Mouse (Mus musculus) bone marrow macrophage, adult 2 months (primary cell): ENCODE measurements around the gene Rln3. TPM values are rescaled to one million over a fixed set of nuclear protein-coding genes. Genes with fewer than 3 reads are reported as not detected.
"Not testable (repeated sequence)": the region's sequence is repeated elsewhere in the genome, so short reads cannot be mapped to it uniquely, and the experiment has no call there.

Experiments
- H3K27ac ChIP-seq: 2 replicates; pipeline ENCODE4 v1.5.1; 2012; ENCODE audit warnings: low read depth, low read length; ENCODE audit not compliant: insufficient read depth
- H3K4me1 ChIP-seq: 2 replicates; pipeline ENCODE4 v1.6.1; 2012; ENCODE audit warnings: low read length; ENCODE audit not compliant: control insufficient read depth, insufficient read depth
- H3K4me3 ChIP-seq: 2 replicates; pipeline ENCODE4 v1.5.1; 2012; ENCODE audit warnings: mild to moderate bottlenecking, low read length, moderate library complexity; ENCODE audit not compliant: insufficient read depth
- CTCF ChIP-seq: IDR thresholded peaks from 2 replicates; pipeline ENCODE4 v1.5.1; 2012; ENCODE audit warnings: low read depth, mild to moderate bottlenecking, low read length, moderate library complexity
- POLR2A ChIP-seq: IDR thresholded peaks from 2 replicates; pipeline ENCODE4 v1.6.1; 2012; ENCODE audit warnings: mild to moderate bottlenecking, low read depth, low read length, borderline replicate concordance
- polyA plus RNA-seq: library from polyadenylated mRNA; stranded (reverse); fragments of >200 nt; gene quantifications from 2 replicates; pipeline ENCODE4 v1.2.4, GENCODE M21; 2012; ENCODE audit not compliant: missing spikeins, insufficient read depth, insufficient read length

Gene Rln3
- polyA plus RNA-seq, 1 experiment = not detected

GRCm38 (mm10) chr8:84010625-84011611, 33.9 kb downstream of the Rln3 start:
- peaks cover 9% of the 10 kb centered on the region for H3K4me1 ChIP-seq
- H3K27ac ChIP-seq = no peak overlapping the region
- TF ChIP-seq CTCF (no peak), POLR2A (no peak)
- H3K4me3 ChIP-seq = peak overlapping the region; percentile 55

GRCm38 (mm10) chr8:84009876-84010275, 34.9 kb downstream of the Rln3 start:
- no peak for TF ChIP-seq POLR2A
- TF ChIP-seq CTCF = peak; percentile 85
- H3K4me1 ChIP-seq = peaks cover 16% of the 10 kb centered on the region
- no peak overlapping the region for H3K27ac ChIP-seq
- H3K4me3 ChIP-seq = no peak overlapping the region

GRCm38 (mm10) chr8:84008362-84008761, 36.4 kb downstream of the Rln3 start:
- TF ChIP-seq POLR2A = no peak
- no peak for TF ChIP-seq CTCF
- H3K4me3 ChIP-seq = no peak overlapping the region
- H3K27ac ChIP-seq = no peak overlapping the region
- peaks cover 21% of the 10 kb centered on the region for H3K4me1 ChIP-seq

- H3K4me3 ChIP-seq = not testable (repeated sequence)
- peaks cover 17% of the 10 kb centered on the region for H3K4me1 ChIP-seq
- H3K27ac ChIP-seq = peak overlapping the region; percentile 95
These were observed 39.3 kb downstream of the Rln3 start for GRCm38 (mm10) chr8:84005502-84005901.

- TF ChIP-seq POLR2A (0 out of 2 replicates have a peak, but pooled peaks have one; percentile 50), CTCF (no peak)
- Histone ChIP-seq H3K4me3 (peak overlapping the region; percentile 69), H3K27ac (peak overlapping the region; percentile 95), H3K4me1 (peaks cover 17% of the 10 kb centered on the region)
These were observed 40.1 kb downstream of the Rln3 start for GRCm38 (mm10) chr8:84004533-84005201.

- H3K27ac ChIP-seq = peak overlapping the region; percentile 75; the same call in 1 of the 2 replicates
- TF ChIP-seq POLR2A (no peak), CTCF (no peak)
- H3K4me3 ChIP-seq = peak overlapping the region; percentile 69
- peaks cover 21% of the 10 kb centered on the region for H3K4me1 ChIP-seq
These were observed 41.1 kb downstream of the Rln3 start for GRCm38 (mm10) chr8:84003612-84004246.

GRCm38 (mm10) chr8:84002957-84003611, 41.7 kb downstream of the Rln3 start:
- TF ChIP-seq CTCF = no peak
- TF ChIP-seq POLR2A = no peak
- Histone ChIP-seq H3K27ac (no peak overlapping the region), H3K4me3 (no peak overlapping the region), H3K4me1 (peaks cover 21% of the 10 kb centered on the region)

GRCm38 (mm10) chr8:84001281-84002000, 43.4 kb downstream of the Rln3 start, which contains the start of gene 1700067K01Rik:
Gene 1700067K01Rik, plus strand, starts transcription at chr8:84001502.
- Histone ChIP-seq H3K4me1 (peaks cover 21% of the 10 kb centered on the region), H3K27ac (no peak within 1 kb of the TSS), H3K4me3 (no peak within 1 kb of the TSS)
- TF ChIP-seq POLR2A (no peak), CTCF (no peak)

GRCm38 (mm10) chr8:83999825-84000224, 45.0 kb downstream of the Rln3 start:
- Histone ChIP-seq H3K27ac (no peak overlapping the region), H3K4me3 (no peak overlapping the region), H3K4me1 (peaks cover 14% of the 10 kb centered on the region)
- TF ChIP-seq CTCF = no peak
